In genomic region chr15:28327441-28327840, GRCm38 (mm10) we compare ENCODE assay signal across 31 mouse cellular contexts.
DNase-seq lines count a peak whose midpoint lies in the region; ATAC-seq and TF ChIP-seq lines count a peak whose summit lies in the region.
"Had no signal": no experiment of that assay in that cellular context is flagged by ENCODE, and none has a peak within 500 bp of the region (broad histone marks: within the 10 kb centered on the region; RNA-seq: fewer than 3 reads in every experiment).

No protein-coding gene starts in this region.

- H3K4me1 ChIP-seq in hindbrain, embryonic 14.5 days (replicated peaks; ENCODE audit: control insufficient read depth, insufficient read depth, low read length) = no peaks in the 10 kb centered on the region
- no peaks in the 10 kb centered on the region for H3K4me1 ChIP-seq in hindbrain, embryonic 12.5 days
- no peaks in the 10 kb centered on the region for H3K4me1 ChIP-seq in hindbrain, postnatal 0 days (ENCODE audit: insufficient read depth, low read length)
- no peaks in the 10 kb centered on the region for H3K4me1 ChIP-seq in forebrain, embryonic 10.5 days
- H3K4me1 ChIP-seq: embryonic facial prominence, embryonic 10.5 days; embryonic facial prominence, embryonic 15.5 days; forebrain, embryonic 13.5 days; kidney, embryonic 15.5 days; limb, embryonic 10.5 days; limb, embryonic 15.5 days; neural tube, embryonic 12.5 days had no signal

- WGBS in hindbrain, embryonic 14.5 days = 58% methylated on average over 9 of the region's 9 CpGs
- WGBS in hindbrain, embryonic 12.5 days = 77% methylated on average over 9 of the region's 9 CpGs
- 43% methylated on average over 9 of the region's 9 CpGs for WGBS in hindbrain, postnatal 0 days
- 89% methylated on average over 9 of the region's 9 CpGs for WGBS in forebrain, embryonic 10.5 days

- H3K4me3 ChIP-seq in hindbrain, embryonic 14.5 days (replicated peaks; ENCODE audit: low read length) = no peak overlapping the region
- H3K4me3 ChIP-seq in hindbrain, embryonic 12.5 days = no peak overlapping the region
- H3K4me3 ChIP-seq in hindbrain, postnatal 0 days (ENCODE audit: low read length) = no peak overlapping the region
- H3K4me3 ChIP-seq in forebrain, embryonic 10.5 days = no peak overlapping the region
- H3K4me3 ChIP-seq: embryonic facial prominence, embryonic 10.5 days; embryonic facial prominence, embryonic 15.5 days; forebrain, embryonic 13.5 days; kidney, embryonic 15.5 days; layer of hippocampus, adult 2 months; limb, embryonic 10.5 days; limb, embryonic 15.5 days; myocyte; neural tube, embryonic 12.5 days had no signal

- no peak for DNase-seq in hindbrain, embryonic 14.5 days (ENCODE audit: low spot score)
- DNase-seq in Muller cell, postnatal 12 days (ENCODE audit: inconsistent ontology term) = peak; percentile 27
- peak; percentile 42 for DNase-seq in hindbrain, postnatal 0 days (ENCODE audit: low spot score)
- DNase-seq in retina, embryonic 14.5 days (ENCODE audit: low spot score) = peak; percentile 26
- no peak for DNase-seq in forebrain, embryonic 10.5 days (ENCODE audit: extremely low spot score, low spot score)
- no peak for DNase-seq in lung, postnatal 25 days (ENCODE audit: low spot score)
- DNase-seq: adrenal gland, adult 2 months; adrenal gland, postnatal 36 days; cerebellum, adult 18-20 months; gastrocnemius, postnatal 25 days; heart, adult 18-20 months; heart, postnatal 36 days; kidney, adult 18-20 months; kidney, postnatal 36 days; lung, adult 2 months; lung, postnatal 10 days; thymus, adult 2 months; thymus, postnatal 4 days had no signal

- peak; percentile 59; the same call in 1 of the 2 replicates for ATAC-seq in hindbrain, embryonic 14.5 days (ENCODE audit: low FRiP score)
- ATAC-seq in hindbrain, embryonic 12.5 days (ENCODE audit: low FRiP score) = no peak
- peak; percentile 70 for ATAC-seq in hindbrain, postnatal 0 days
- ATAC-seq: activated CD4-positive, CD25-positive, alpha-beta regulatory T cell, adult 4 months; forebrain, embryonic 13.5 days had no signal

- no peak for TF ChIP-seq CTCF in hindbrain, postnatal 0 days (IDR thresholded peaks at IDR 0.05; ENCODE audit: low read depth)

- no peaks in the 10 kb centered on the region for H3K36me3 ChIP-seq in hindbrain, embryonic 14.5 days (replicated peaks; ENCODE audit: control insufficient read depth, insufficient read depth)
- H3K36me3 ChIP-seq in hindbrain, embryonic 12.5 days = no peaks in the 10 kb centered on the region
- H3K36me3 ChIP-seq in hindbrain, postnatal 0 days (ENCODE audit: insufficient read depth, low read length) = no peaks in the 10 kb centered on the region
- no peaks in the 10 kb centered on the region for H3K36me3 ChIP-seq in forebrain, embryonic 10.5 days (replicated peaks)
- H3K36me3 ChIP-seq: embryonic facial prominence, embryonic 10.5 days; embryonic facial prominence, embryonic 15.5 days; kidney, embryonic 15.5 days; limb, embryonic 10.5 days; limb, embryonic 15.5 days; neural tube, embryonic 12.5 days had no signal

- peaks cover 3% of the 10 kb centered on the region; the same call in 1 of the 2 replicates for H3K27me3 ChIP-seq in hindbrain, embryonic 14.5 days (ENCODE audit: control insufficient read depth, insufficient read depth, low read length)
- no peaks in the 10 kb centered on the region for H3K27me3 ChIP-seq in hindbrain, embryonic 12.5 days
- no peaks in the 10 kb centered on the region for H3K27me3 ChIP-seq in hindbrain, postnatal 0 days (ENCODE audit: insufficient read depth, low read length)
- no peaks in the 10 kb centered on the region for H3K27me3 ChIP-seq in forebrain, embryonic 10.5 days (ENCODE audit: poor library complexity, severe bottlenecking)
- H3K27me3 ChIP-seq: embryonic facial prominence, embryonic 15.5 days; forebrain, embryonic 13.5 days; kidney, embryonic 15.5 days; limb, embryonic 15.5 days; neural tube, embryonic 12.5 days had no signal

- H3K27ac ChIP-seq in hindbrain, embryonic 14.5 days = no peak overlapping the region
- H3K27ac ChIP-seq in hindbrain, embryonic 12.5 days = no peak overlapping the region
- no peak overlapping the region for H3K27ac ChIP-seq in hindbrain, postnatal 0 days
- H3K27ac ChIP-seq in forebrain, embryonic 10.5 days = no peak overlapping the region
- H3K27ac ChIP-seq: embryonic facial prominence, embryonic 10.5 days; embryonic facial prominence, embryonic 15.5 days; forebrain, embryonic 13.5 days; kidney, embryonic 15.5 days; layer of hippocampus, adult 2 months; limb, embryonic 10.5 days; limb, embryonic 15.5 days; liver, embryonic 14.5 days; neural tube, embryonic 12.5 days had no signal

- H3K4me2 ChIP-seq in hindbrain, embryonic 14.5 days (replicated peaks) = no peak overlapping the region
- no peak overlapping the region for H3K4me2 ChIP-seq in hindbrain, embryonic 12.5 days (replicated peaks)
- 0 out of 2 replicates have a peak overlapping the region, but pooled peaks have one; percentile 16 for H3K4me2 ChIP-seq in hindbrain, postnatal 0 days (ENCODE audit: low read depth, low read length)
- H3K4me2 ChIP-seq: embryonic facial prominence, embryonic 15.5 days; forebrain, embryonic 13.5 days; heart, embryonic 11.5 days; kidney, embryonic 15.5 days; limb, embryonic 15.5 days; neural tube, embryonic 12.5 days had no signal

- no peak overlapping the region for H3K9ac ChIP-seq in hindbrain, embryonic 14.5 days
- no peak overlapping the region for H3K9ac ChIP-seq in hindbrain, embryonic 12.5 days
- no peak overlapping the region for H3K9ac ChIP-seq in hindbrain, postnatal 0 days (replicated peaks; ENCODE audit: low read length)
- H3K9ac ChIP-seq: embryonic facial prominence, embryonic 15.5 days; forebrain, embryonic 13.5 days; kidney, embryonic 15.5 days; limb, embryonic 15.5 days; liver, embryonic 14.5 days; neural tube, embryonic 12.5 days had no signal

- no peaks in the 10 kb centered on the region for H3K9me3 ChIP-seq in hindbrain, embryonic 14.5 days (ENCODE audit: control insufficient read depth, low read length)
- no peaks in the 10 kb centered on the region for H3K9me3 ChIP-seq in hindbrain, embryonic 12.5 days (replicated peaks)
- H3K9me3 ChIP-seq in hindbrain, postnatal 0 days (ENCODE audit: low read length) = no peaks in the 10 kb centered on the region
- no peaks in the 10 kb centered on the region for H3K9me3 ChIP-seq in forebrain, embryonic 10.5 days
- H3K9me3 ChIP-seq: embryonic facial prominence, embryonic 10.5 days; embryonic facial prominence, embryonic 15.5 days; forebrain, embryonic 13.5 days; kidney, embryonic 15.5 days; limb, embryonic 10.5 days; limb, embryonic 15.5 days; neural tube, embryonic 12.5 days had no signal

Comparison
In these comparisons a context has a peak if more than half of its experiments do, and no peak if none do; other contexts are left out.
1. DNase-seq: peak in Muller cell, postnatal 12 days (single experiment), hindbrain, postnatal 0 days (single experiment) and retina, embryonic 14.5 days (single experiment); none in hindbrain, embryonic 14.5 days (single experiment), forebrain, embryonic 10.5 days (single experiment) and lung, postnatal 25 days (single experiment).